Mouse (Mus musculus) kidney, adult 18-20 months (tissue): ENCODE measurements around the gene Cdc40.

Experiments
- DNase-seq: peaks from one replicate; pipeline ENCODE4 v3.0.0; 2021

Gene Cdc40

GRCm38 (mm10) chr10:40857599-40857998 lies 25.5 kb downstream of the Cdc40 start:
- DNase-seq, result no peak

DNA sequence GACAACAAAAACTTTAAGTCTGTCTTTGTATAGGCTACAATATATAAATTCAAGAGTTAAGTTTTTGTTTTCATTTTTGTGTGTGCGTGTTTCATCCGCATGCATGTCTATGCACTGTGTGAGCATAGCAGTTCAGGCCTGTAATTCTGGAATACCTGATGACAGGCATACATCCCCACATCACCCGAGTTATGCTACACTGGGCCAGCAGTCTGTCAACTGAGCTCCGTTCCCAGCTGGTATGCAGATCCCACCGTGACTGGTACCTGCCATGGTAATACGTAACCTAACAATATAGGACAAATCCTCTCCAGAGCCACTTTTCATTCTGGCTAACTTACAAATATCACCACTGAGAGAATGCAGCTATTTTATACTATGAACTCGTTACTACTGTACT lies 26.4 kb downstream of the Cdc40 start:
- no peak for DNase-seq

- DNase-seq, result no peak
Observed at GRCm38 (mm10) chr10:40855616-40856015, 27.5 kb downstream of the Cdc40 start.

DNA sequence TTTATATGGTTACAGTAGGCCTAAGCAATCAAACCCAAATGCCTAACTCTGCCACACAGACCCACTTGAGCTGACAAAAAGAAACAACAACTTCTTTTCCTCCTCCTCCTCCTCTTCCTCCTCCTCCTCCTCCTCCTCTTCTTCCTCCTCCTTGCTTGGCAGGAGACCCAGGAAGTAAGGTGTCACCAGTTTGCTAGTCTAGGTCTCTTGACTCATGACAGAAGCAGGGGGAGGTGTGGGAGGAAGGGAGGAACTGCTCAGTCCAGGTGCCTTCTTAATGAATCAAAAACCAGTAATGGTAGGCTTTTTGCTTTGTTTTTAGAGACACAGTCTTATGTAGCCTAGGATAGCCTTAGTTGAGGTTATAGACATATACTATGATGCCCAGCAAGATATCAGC lies 32.0 kb downstream of the Cdc40 start:
- DNase-seq, result no peak

GRCm38 (mm10) chr10:40850644-40851043 lies 32.5 kb downstream of the Cdc40 start:
- no peak for DNase-seq

DNA sequence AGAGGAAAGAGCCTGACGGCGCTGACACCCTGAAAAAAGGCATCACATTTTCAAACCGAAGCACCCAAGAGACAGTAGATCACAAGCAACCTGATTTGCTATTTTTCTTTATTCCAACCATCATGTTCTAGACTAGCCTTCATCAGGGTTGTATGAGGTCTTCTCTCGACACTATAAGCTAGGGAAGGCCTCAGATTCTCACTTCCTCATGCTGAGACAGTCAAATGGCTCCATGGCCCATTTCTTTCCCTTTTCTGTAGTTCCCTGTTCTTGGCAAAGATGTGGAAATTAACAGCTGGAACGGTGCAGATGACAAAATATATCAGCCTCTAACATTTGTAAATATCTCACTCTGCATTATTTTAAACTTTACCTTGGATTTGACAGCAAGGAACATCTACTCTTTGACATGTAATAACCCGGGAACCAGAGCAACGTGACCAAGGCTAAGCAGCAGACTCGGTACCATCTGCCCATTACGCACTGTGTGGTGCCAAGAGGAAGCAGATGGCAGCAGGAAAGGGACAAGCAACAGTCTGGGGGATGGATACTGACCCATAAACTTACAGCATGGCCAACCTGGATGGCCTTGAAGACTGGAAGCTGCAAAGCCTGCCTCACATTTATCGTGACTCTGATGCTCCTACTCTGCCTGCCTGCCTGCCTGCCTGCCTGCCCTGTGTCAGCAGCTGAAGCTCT lies 35.8 kb downstream of the Cdc40 start:
- no peak for DNase-seq

- DNase-seq, result no peak
Observed at GRCm38 (mm10) chr10:40845626-40846025, 37.5 kb downstream of the Cdc40 start.

GRCm38 (mm10) chr10:40844546-40844945 lies 38.6 kb downstream of the Cdc40 start:
- no peak for DNase-seq

DNA sequence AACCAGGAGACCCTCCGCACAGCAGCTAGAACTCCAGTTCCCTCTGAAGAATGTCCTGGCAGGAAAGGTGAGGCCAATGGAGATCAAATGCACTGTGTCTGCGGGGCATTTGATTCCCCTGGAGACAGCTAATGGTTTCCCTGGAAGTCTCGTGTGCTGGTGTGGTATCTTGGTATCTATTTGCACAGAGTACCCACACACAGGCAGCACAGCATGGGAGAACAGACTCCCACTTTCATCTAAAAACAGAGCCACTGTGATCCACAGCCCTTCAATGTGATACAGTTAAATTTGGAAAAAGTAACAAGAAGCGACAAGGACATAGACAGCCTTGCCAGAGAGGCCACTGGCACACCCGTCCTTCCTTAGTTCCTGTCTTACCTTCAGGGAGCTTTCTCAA lies 39.3 kb downstream of the Cdc40 start:
- DNase-seq, result no peak

DNA sequence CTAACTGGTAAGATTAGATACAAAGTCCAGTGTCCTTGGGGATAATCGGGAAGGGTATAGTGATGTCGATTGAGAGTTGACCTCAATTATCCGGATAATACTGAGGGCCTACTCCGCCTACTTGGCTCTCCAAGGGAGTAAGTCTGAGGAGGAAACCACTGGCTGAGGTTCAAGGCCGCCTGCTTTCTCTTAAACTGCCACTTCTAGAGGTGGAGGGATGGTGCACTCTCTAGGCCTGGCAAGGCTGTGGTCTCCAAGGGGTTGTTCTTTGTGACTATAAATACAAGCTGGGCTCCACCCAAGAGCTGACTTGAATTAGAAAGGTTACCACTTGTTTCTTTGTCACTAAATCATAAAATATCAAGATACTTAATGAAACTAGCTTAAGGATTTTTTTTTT lies 43.0 kb downstream of the Cdc40 start:
- no peak for DNase-seq

- no peak for DNase-seq
Observed at GRCm38 (mm10) chr10:40831267-40831666, 51.8 kb downstream of the Cdc40 start.

- DNase-seq, result no peak
Observed at GRCm38 (mm10) chr10:40830312-40830711, 52.8 kb downstream of the Cdc40 start.

DNA sequence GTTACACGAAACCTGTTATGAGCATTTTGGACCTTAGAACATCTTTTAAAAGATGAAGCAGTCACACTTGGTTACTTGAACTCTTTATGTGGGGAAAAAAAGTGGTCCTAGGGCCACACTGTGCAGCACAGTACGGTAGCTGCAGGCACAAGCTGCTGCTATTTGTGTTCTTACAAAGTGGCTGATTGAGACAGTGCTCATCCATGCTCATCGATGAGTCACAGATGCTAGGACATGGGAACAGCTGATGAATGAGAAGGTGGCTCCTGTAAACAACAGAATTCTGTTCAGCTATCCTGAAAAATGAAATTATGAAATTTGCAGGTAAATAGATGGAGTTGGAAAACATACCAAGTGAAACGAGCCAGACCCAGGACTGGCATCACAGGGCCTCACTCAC lies 55.4 kb downstream of the Cdc40 start:
- no peak for DNase-seq

- no peak for DNase-seq
Observed at GRCm38 (mm10) chr10:40825952-40826351, 57.2 kb downstream of the Cdc40 start.

DNA sequence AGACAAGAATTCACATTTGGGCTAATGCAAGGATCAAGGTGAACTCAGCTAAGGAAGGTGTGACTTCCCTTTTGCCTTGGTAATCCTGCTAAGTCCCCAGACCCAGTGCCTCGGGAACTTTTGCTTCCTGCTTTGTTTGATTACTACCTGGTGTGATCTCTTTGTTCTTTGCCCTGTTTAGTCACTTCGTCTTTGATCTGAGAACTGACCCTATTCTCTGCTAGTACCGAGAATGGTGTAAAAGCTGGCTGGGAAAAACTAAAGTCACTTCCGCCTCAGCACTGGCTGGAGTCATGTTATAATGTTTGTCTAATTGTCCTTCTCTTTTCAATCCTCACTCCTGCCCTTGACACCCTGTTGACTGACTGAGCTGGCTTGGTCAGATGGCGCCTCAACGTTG lies 66.6 kb downstream of the Cdc40 start:
- no peak for DNase-seq

DNA sequence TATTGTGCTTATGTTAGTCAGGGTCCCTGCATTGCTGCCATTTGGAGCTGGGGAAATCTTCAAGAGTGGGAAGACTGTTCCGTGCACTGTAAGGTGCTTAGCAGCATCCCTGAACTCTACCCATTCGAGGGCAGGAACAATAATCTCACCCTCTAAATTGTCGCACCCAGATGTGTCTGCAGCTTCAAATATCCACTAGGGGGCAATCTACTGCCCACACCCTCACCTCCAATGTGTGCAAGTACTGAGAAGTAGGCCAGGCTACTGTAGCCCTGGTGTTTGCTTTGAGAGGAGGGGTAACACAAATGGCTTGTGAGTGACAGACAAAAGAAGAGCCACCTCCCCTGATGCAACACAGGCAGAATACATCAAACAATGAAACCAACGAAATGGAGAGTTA lies 69.5 kb downstream of the Cdc40 start:
- DNase-seq, result no peak

DNA sequence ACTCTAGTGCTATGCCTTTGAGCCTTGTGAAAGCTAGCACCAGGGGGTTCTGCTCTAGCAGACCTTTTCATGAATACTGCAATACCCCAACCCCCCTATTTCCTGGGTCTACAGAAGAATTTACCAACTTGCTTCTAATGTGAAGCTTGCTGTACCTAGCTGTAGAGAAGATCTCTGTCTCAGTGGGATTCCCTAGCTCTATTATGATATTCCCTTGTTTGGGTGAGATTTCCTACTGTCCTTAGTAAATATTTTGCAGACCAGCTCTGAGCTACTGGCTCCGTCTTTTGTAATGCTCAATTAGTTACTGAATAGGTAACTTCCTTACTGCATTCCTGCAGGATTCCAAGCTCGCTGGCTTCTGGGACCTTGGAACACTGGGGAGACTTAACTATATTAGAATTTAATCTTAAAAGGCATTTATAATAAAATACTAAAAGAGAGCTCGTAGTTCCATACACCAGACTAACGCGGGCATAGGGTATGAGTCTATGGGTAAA lies 73.7 kb downstream of the Cdc40 start:
- peak; percentile 28 for DNase-seq

GRCm38 (mm10) chr10:40806221-40806620 lies 76.9 kb downstream of the Cdc40 start:
- peak; percentile 7 for DNase-seq

- no peak for DNase-seq
Observed at GRCm38 (mm10) chr10:40805221-40805620, 77.9 kb downstream of the Cdc40 start.

- no peak for DNase-seq
Observed at GRCm38 (mm10) chr10:40792115-40792514, 91.0 kb downstream of the Cdc40 start.

GRCm38 (mm10) chr10:40790406-40790805 lies 92.7 kb downstream of the Cdc40 start:
- DNase-seq, result no peak
